Comparison of ENCODE assay signal across 16 mouse cellular contexts in genomic region chr17:13542856-13543255, GRCm38 (mm10).
DNase-seq lines count a peak whose midpoint lies in the region; ATAC-seq lines count a peak whose summit lies in the region.
"Had no signal": no experiment of that assay in that cellular context is flagged by ENCODE, and none has a peak within 500 bp of the region (broad histone marks: within the 10 kb centered on the region; RNA-seq: fewer than 3 reads in every experiment).

No protein-coding gene starts in this region.

- peak; percentile 19; the same call in 1 of the 2 replicates for ATAC-seq in forebrain, embryonic 16.5 days
- no peak for ATAC-seq in forebrain, embryonic 12.5 days (ENCODE audit: low FRiP score)
- no peak for ATAC-seq in megakaryocyte, adult 5-6 weeks (ENCODE audit: poor library complexity, severe bottlenecking)
- peak; percentile 8; the same call in 1 of the 2 replicates for ATAC-seq in embryonic facial prominence, embryonic 13.5 days (ENCODE audit: insufficient number of reproducible peaks, insufficient read depth, low FRiP score, low TSS enrichment, low read depth)
- peak; percentile 15; the same call in 1 of the 2 replicates for ATAC-seq in neural tube, embryonic 15.5 days (ENCODE audit: low FRiP score)
- no peak for ATAC-seq in intestine, embryonic 15.5 days
- ATAC-seq: forebrain, embryonic 13.5 days had no signal

- H3K9ac ChIP-seq in forebrain, embryonic 16.5 days (replicated peaks; ENCODE audit: low read depth, low read length), result no peak overlapping the region
- no peak overlapping the region for H3K9ac ChIP-seq in forebrain, embryonic 12.5 days
- no peak overlapping the region for H3K9ac ChIP-seq in embryonic facial prominence, embryonic 13.5 days
- no peak overlapping the region for H3K9ac ChIP-seq in neural tube, embryonic 15.5 days (replicated peaks)
- H3K9ac ChIP-seq in intestine, embryonic 15.5 days, result no peak overlapping the region
- H3K9ac ChIP-seq: forebrain, embryonic 13.5 days; heart, embryonic 12.5 days; hindbrain, embryonic 15.5 days; liver, embryonic 15.5 days had no signal

- H3K36me3 ChIP-seq in forebrain, embryonic 16.5 days (ENCODE audit: control insufficient read depth, insufficient read depth), result no peaks in the 10 kb centered on the region
- H3K36me3 ChIP-seq in forebrain, embryonic 12.5 days (replicated peaks), result no peaks in the 10 kb centered on the region
- no peaks in the 10 kb centered on the region for H3K36me3 ChIP-seq in megakaryocyte, embryonic 14.5 days (replicated peaks; ENCODE audit: low read length)
- H3K36me3 ChIP-seq in embryonic facial prominence, embryonic 13.5 days, result no peaks in the 10 kb centered on the region
- H3K36me3 ChIP-seq in neural tube, embryonic 15.5 days, result no peaks in the 10 kb centered on the region
- no peaks in the 10 kb centered on the region for H3K36me3 ChIP-seq in midbrain, embryonic 10.5 days
- no peaks in the 10 kb centered on the region for H3K36me3 ChIP-seq in intestine, embryonic 15.5 days
- H3K36me3 ChIP-seq: heart, embryonic 12.5 days; hindbrain, embryonic 15.5 days; liver, embryonic 15.5 days had no signal

- no peak overlapping the region for H3K27ac ChIP-seq in forebrain, embryonic 16.5 days (ENCODE audit: low read length)
- no peak overlapping the region for H3K27ac ChIP-seq in forebrain, embryonic 12.5 days
- H3K27ac ChIP-seq in embryonic facial prominence, embryonic 13.5 days, result no peak overlapping the region
- H3K27ac ChIP-seq in neural tube, embryonic 15.5 days (replicated peaks), result no peak overlapping the region
- no peak overlapping the region for H3K27ac ChIP-seq in midbrain, embryonic 10.5 days (replicated peaks)
- no peak overlapping the region for H3K27ac ChIP-seq in intestine, embryonic 15.5 days
- H3K27ac ChIP-seq: forebrain, embryonic 13.5 days; hindbrain, embryonic 15.5 days; liver, embryonic 15.5 days had no signal

- DNase-seq in midbrain, embryonic 10.5 days (ENCODE audit: low spot score), result no peak
- DNase-seq: cerebellum, adult 2 months; gastrocnemius, postnatal 10 days; kidney, postnatal 25 days; spleen, adult 18-20 months had no signal

- no peaks in the 10 kb centered on the region for H3K27me3 ChIP-seq in forebrain, embryonic 16.5 days (replicated peaks; ENCODE audit: control insufficient read depth, insufficient read depth, low read length)
- H3K27me3 ChIP-seq in forebrain, embryonic 12.5 days, result no peaks in the 10 kb centered on the region
- no peaks in the 10 kb centered on the region for H3K27me3 ChIP-seq in megakaryocyte, embryonic 14.5 days (replicated peaks)
- no peaks in the 10 kb centered on the region for H3K27me3 ChIP-seq in embryonic facial prominence, embryonic 13.5 days
- H3K27me3 ChIP-seq in neural tube, embryonic 15.5 days (replicated peaks), result no peaks in the 10 kb centered on the region
- no peaks in the 10 kb centered on the region for H3K27me3 ChIP-seq in midbrain, embryonic 10.5 days (ENCODE audit: low read depth, poor library complexity, severe bottlenecking)
- H3K27me3 ChIP-seq in intestine, embryonic 15.5 days (replicated peaks), result no peaks in the 10 kb centered on the region
- H3K27me3 ChIP-seq: forebrain, embryonic 13.5 days; heart, embryonic 12.5 days; hindbrain, embryonic 15.5 days; liver, embryonic 15.5 days had no signal

- peaks cover 50% of the 10 kb centered on the region for H3K9me3 ChIP-seq in forebrain, embryonic 16.5 days (ENCODE audit: control insufficient read depth, low read length)
- peaks cover 70% of the 10 kb centered on the region for H3K9me3 ChIP-seq in forebrain, embryonic 12.5 days
- H3K9me3 ChIP-seq in megakaryocyte, embryonic 14.5 days, result peaks cover 52% of the 10 kb centered on the region
- peaks cover 54% of the 10 kb centered on the region for H3K9me3 ChIP-seq in embryonic facial prominence, embryonic 13.5 days
- peaks cover 51% of the 10 kb centered on the region for H3K9me3 ChIP-seq in neural tube, embryonic 15.5 days (replicated peaks)
- peaks cover 78% of the 10 kb centered on the region for H3K9me3 ChIP-seq in midbrain, embryonic 10.5 days (replicated peaks)
- peaks cover 19% of the 10 kb centered on the region for H3K9me3 ChIP-seq in intestine, embryonic 15.5 days

- H3K4me3 ChIP-seq in forebrain, embryonic 16.5 days (replicated peaks; ENCODE audit: low read length), result no peak overlapping the region
- no peak overlapping the region for H3K4me3 ChIP-seq in forebrain, embryonic 12.5 days (replicated peaks)
- H3K4me3 ChIP-seq in megakaryocyte, embryonic 14.5 days (replicated peaks), result peak overlapping the region; percentile 34
- H3K4me3 ChIP-seq in embryonic facial prominence, embryonic 13.5 days, result no peak overlapping the region
- H3K4me3 ChIP-seq in neural tube, embryonic 15.5 days (replicated peaks), result no peak overlapping the region
- H3K4me3 ChIP-seq in midbrain, embryonic 10.5 days, result no peak overlapping the region
- no peak overlapping the region for H3K4me3 ChIP-seq in intestine, embryonic 15.5 days (replicated peaks)
- H3K4me3 ChIP-seq: forebrain, embryonic 13.5 days; heart, embryonic 12.5 days; hindbrain, embryonic 15.5 days; liver, embryonic 15.5 days had no signal

- WGBS in forebrain, embryonic 16.5 days, result 84% methylated on average over 10 of the region's 10 CpGs
- WGBS in forebrain, embryonic 12.5 days, result 84% methylated on average over 10 of the region's 10 CpGs
- WGBS in embryonic facial prominence, embryonic 13.5 days, result 72% methylated on average over 10 of the region's 10 CpGs
- WGBS in neural tube, embryonic 15.5 days, result 79% methylated on average over 10 of the region's 10 CpGs
- 87% methylated on average over 10 of the region's 10 CpGs for WGBS in midbrain, embryonic 10.5 days
- 76% methylated on average over 10 of the region's 10 CpGs for WGBS in intestine, embryonic 15.5 days

- no peaks in the 10 kb centered on the region for H3K4me1 ChIP-seq in forebrain, embryonic 16.5 days (replicated peaks; ENCODE audit: control insufficient read depth, insufficient read depth, low read length)
- H3K4me1 ChIP-seq in forebrain, embryonic 12.5 days, result no peaks in the 10 kb centered on the region
- no peaks in the 10 kb centered on the region for H3K4me1 ChIP-seq in megakaryocyte, embryonic 14.5 days
- no peaks in the 10 kb centered on the region for H3K4me1 ChIP-seq in embryonic facial prominence, embryonic 13.5 days
- H3K4me1 ChIP-seq in neural tube, embryonic 15.5 days, result no peaks in the 10 kb centered on the region
- H3K4me1 ChIP-seq in midbrain, embryonic 10.5 days, result no peaks in the 10 kb centered on the region
- no peaks in the 10 kb centered on the region for H3K4me1 ChIP-seq in intestine, embryonic 15.5 days (replicated peaks)
- H3K4me1 ChIP-seq: forebrain, embryonic 13.5 days; heart, embryonic 12.5 days; hindbrain, embryonic 15.5 days; liver, embryonic 15.5 days had no signal

- no peak overlapping the region for H3K4me2 ChIP-seq in forebrain, embryonic 16.5 days (ENCODE audit: low read length)
- H3K4me2 ChIP-seq in forebrain, embryonic 12.5 days, result no peak overlapping the region
- no peak overlapping the region for H3K4me2 ChIP-seq in embryonic facial prominence, embryonic 13.5 days
- H3K4me2 ChIP-seq in neural tube, embryonic 15.5 days, result no peak overlapping the region
- no peak overlapping the region for H3K4me2 ChIP-seq in intestine, embryonic 15.5 days (replicated peaks)
- H3K4me2 ChIP-seq: forebrain, embryonic 13.5 days; heart, embryonic 12.5 days; hindbrain, embryonic 15.5 days; liver, embryonic 15.5 days had no signal

Comparison
In these comparisons a context has a peak if more than half of its experiments do, and no peak if none do; other contexts are left out.
1. ATAC-seq: peak in forebrain, embryonic 16.5 days (single experiment), embryonic facial prominence, embryonic 13.5 days (single experiment) and neural tube, embryonic 15.5 days (single experiment); none in forebrain, embryonic 12.5 days (single experiment), megakaryocyte, adult 5-6 weeks (single experiment) and intestine, embryonic 15.5 days (single experiment).